11 mouse cellular contexts compared by ENCODE assay signal in the genomic region with DNA sequence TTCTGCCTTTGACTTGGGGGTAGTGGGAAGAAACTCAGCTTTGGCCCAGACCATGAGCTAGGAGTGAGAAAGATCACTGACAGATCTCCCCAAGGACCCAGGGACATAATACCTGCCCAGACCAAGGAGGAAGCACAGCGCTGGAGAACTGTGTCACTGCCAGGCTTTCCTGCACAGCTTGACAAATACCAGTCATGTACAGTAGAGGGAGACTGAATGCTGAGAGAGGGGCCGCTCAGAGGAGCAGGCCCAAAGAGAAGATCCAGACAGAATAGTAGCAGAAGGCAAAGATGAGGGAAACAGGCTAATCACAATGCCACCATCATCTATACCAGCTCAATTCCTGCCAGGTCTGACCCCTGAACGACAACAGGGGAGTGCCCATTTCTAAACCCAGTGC. TPM values are rescaled to one million over a fixed set of nuclear protein-coding genes. Genes with fewer than 3 reads are reported as not detected.
DNase-seq lines count a peak whose midpoint lies in the region; ATAC-seq and TF ChIP-seq lines count a peak whose summit lies in the region.
"Had no signal": no experiment of that assay in that cellular context is flagged by ENCODE, and none has a peak within 500 bp of the region (broad histone marks: within the 10 kb centered on the region; RNA-seq: fewer than 3 reads in every experiment).

No protein-coding gene starts in this region.

- no peaks in the 10 kb centered on the region for H3K4me1 ChIP-seq in hindbrain, postnatal 0 days (ENCODE audit: insufficient read depth, low read length)
- no peaks in the 10 kb centered on the region for H3K4me1 ChIP-seq in hindbrain, embryonic 13.5 days (replicated peaks)
- no peaks in the 10 kb centered on the region for H3K4me1 ChIP-seq in limb, embryonic 10.5 days
- H3K4me1 ChIP-seq: limb, embryonic 12.5 days; neural tube, embryonic 12.5 days had no signal

- no peak for ATAC-seq in CD4-positive, CD25-positive, alpha-beta regulatory T cell, adult 4 months
- ATAC-seq in hindbrain, postnatal 0 days: peak; percentile 74; the same call in 1 of the 2 replicates
- no peak for ATAC-seq in hindbrain, embryonic 13.5 days (ENCODE audit: low FRiP score)
- peak; percentile 95 for ATAC-seq in common myeloid progenitor, adult 5-6 weeks (replicated peaks; ENCODE audit: low read depth, poor library complexity, severe bottlenecking)

- TF ChIP-seq CTCF in hindbrain, postnatal 0 days (IDR thresholded peaks at IDR 0.05; ENCODE audit: low read depth): peak; percentile 73

- peaks cover 25% of the 10 kb centered on the region for H3K36me3 ChIP-seq in hindbrain, postnatal 0 days (ENCODE audit: insufficient read depth, low read length)
- H3K36me3 ChIP-seq in hindbrain, embryonic 13.5 days: peaks cover 63% of the 10 kb centered on the region
- peaks cover 35% of the 10 kb centered on the region for H3K36me3 ChIP-seq in limb, embryonic 10.5 days

- no peak overlapping the region for H3K4me3 ChIP-seq in hindbrain, postnatal 0 days (ENCODE audit: low read length)
- H3K4me3 ChIP-seq in hindbrain, embryonic 13.5 days: no peak overlapping the region
- H3K4me3 ChIP-seq in limb, embryonic 10.5 days: no peak overlapping the region
- H3K4me3 ChIP-seq: limb, embryonic 12.5 days; neural tube, embryonic 12.5 days had no signal

- H3K9ac ChIP-seq in hindbrain, postnatal 0 days (replicated peaks; ENCODE audit: low read length): no peak overlapping the region
- H3K9ac ChIP-seq in hindbrain, embryonic 13.5 days: no peak overlapping the region
- H3K9ac ChIP-seq: limb, embryonic 12.5 days; neural tube, embryonic 12.5 days had no signal

- H3K9me3 ChIP-seq in hindbrain, postnatal 0 days (ENCODE audit: low read length): no peaks in the 10 kb centered on the region
- H3K9me3 ChIP-seq in hindbrain, embryonic 13.5 days: no peaks in the 10 kb centered on the region
- no peaks in the 10 kb centered on the region for H3K9me3 ChIP-seq in limb, embryonic 10.5 days (replicated peaks)
- H3K9me3 ChIP-seq: limb, embryonic 12.5 days; neural tube, embryonic 12.5 days had no signal

- H3K27me3 ChIP-seq in hindbrain, postnatal 0 days (ENCODE audit: insufficient read depth, low read length): no peaks in the 10 kb centered on the region
- no peaks in the 10 kb centered on the region for H3K27me3 ChIP-seq in hindbrain, embryonic 13.5 days
- no peaks in the 10 kb centered on the region for H3K27me3 ChIP-seq in limb, embryonic 10.5 days (ENCODE audit: low read depth, poor library complexity, severe bottlenecking)
- H3K27me3 ChIP-seq: limb, embryonic 12.5 days; neural tube, embryonic 12.5 days had no signal

- peak; percentile 15 for DNase-seq in CD4-positive, CD25-positive, alpha-beta regulatory T cell, adult 2 months (ENCODE audit: low read depth, low spot score)
- peak; percentile 47 for DNase-seq in hindbrain, postnatal 0 days (ENCODE audit: low spot score)
- DNase-seq in A20 (ENCODE audit: low read depth, low spot score): peak; percentile 51
- DNase-seq in urinary bladder, postnatal 25 days (ENCODE audit: low spot score): no peak
- no peak for DNase-seq in limb, embryonic 10.5 days (ENCODE audit: low spot score)
- DNase-seq: thymus, adult 18-20 months had no signal

- no peak overlapping the region for H3K27ac ChIP-seq in hindbrain, postnatal 0 days
- no peak overlapping the region for H3K27ac ChIP-seq in hindbrain, embryonic 13.5 days
- no peak overlapping the region for H3K27ac ChIP-seq in limb, embryonic 10.5 days
- H3K27ac ChIP-seq: limb, embryonic 12.5 days; neural tube, embryonic 12.5 days had no signal

- H3K4me2 ChIP-seq in hindbrain, postnatal 0 days (ENCODE audit: low read depth, low read length): no peak overlapping the region
- H3K4me2 ChIP-seq in hindbrain, embryonic 13.5 days: no peak overlapping the region
- H3K4me2 ChIP-seq: limb, embryonic 12.5 days; neural tube, embryonic 12.5 days had no signal

- 44% methylated on average over 3 of the region's 3 CpGs for WGBS in hindbrain, postnatal 0 days
- 58% methylated on average over 3 of the region's 3 CpGs for WGBS in hindbrain, embryonic 13.5 days
- WGBS in limb, embryonic 10.5 days: 59% methylated on average over 3 of the region's 3 CpGs

RNA-seq across cellular contexts. Expression of a gene that starts 29.5 kb away (rescaled TPM):
- 1 to 10 TPM in 1 of 2 experiments, under 1 TPM in 1; 0.43 to 1.3 TPM for polyA plus RNA-seq in CD4-positive, CD25-positive, alpha-beta regulatory T cell, adult 4 months (2017; shearing (Covaris generic))
- 25.7 and 28.6 TPM in 2 replicates for total RNA-seq in hindbrain, postnatal 0 days (2014; rRNA removed)
- 11.4 and 12.5 TPM in 2 replicates for polyA plus RNA-seq in hindbrain, postnatal 0 days (2015; fragmentation: Nextera tagmentation; extraction: Ambion mirVana)
- polyA plus RNA-seq in hindbrain, embryonic 13.5 days (2015; fragmentation: Nextera tagmentation; extraction: Ambion mirVana): 13.6 and 15.9 TPM in 2 replicates
- 4.2 and 6.9 TPM in 2 replicates for total RNA-seq in common myeloid progenitor, adult 5-6 weeks (2017)
- polyA plus RNA-seq in limb, embryonic 10.5 days (2016; fragmentation: Nextera tagmentation; extraction: Ambion mirVana): 13.7 and 17.9 TPM in 2 replicates

RNA-seq across cellular contexts. Expression of a gene that starts 36.5 kb away (rescaled TPM):
- polyA plus RNA-seq in CD4-positive, CD25-positive, alpha-beta regulatory T cell, adult 4 months (2017; shearing (Covaris generic)): 10 to 100 TPM; 31.1 to 36.6 TPM
- 3.4 and 8.2 TPM in 2 replicates for total RNA-seq in hindbrain, postnatal 0 days (2014; rRNA removed)
- polyA plus RNA-seq in hindbrain, postnatal 0 days (2015; fragmentation: Nextera tagmentation; extraction: Ambion mirVana): 25.7 and 27.2 TPM in 2 replicates
- 37.9 and 38.5 TPM in 2 replicates for polyA plus RNA-seq in hindbrain, embryonic 13.5 days (2015; fragmentation: Nextera tagmentation; extraction: Ambion mirVana)
- total RNA-seq in common myeloid progenitor, adult 5-6 weeks (2017): 57.6 and 66.8 TPM in 2 replicates
- 60.8 and 71.9 TPM in 2 replicates for polyA plus RNA-seq in limb, embryonic 10.5 days (2016; fragmentation: Nextera tagmentation; extraction: Ambion mirVana)

RNA-seq across cellular contexts. Expression of a gene that starts 42.6 kb away (rescaled TPM):
- polyA plus RNA-seq in CD4-positive, CD25-positive, alpha-beta regulatory T cell, adult 4 months (2017; shearing (Covaris generic)): 1 to 10 TPM; 8.4 to 9.5 TPM
- total RNA-seq in hindbrain, postnatal 0 days (2014; rRNA removed): 42.1 and 50.0 TPM in 2 replicates
- polyA plus RNA-seq in hindbrain, postnatal 0 days (2015; fragmentation: Nextera tagmentation; extraction: Ambion mirVana): 27.6 and 29.5 TPM in 2 replicates
- polyA plus RNA-seq in hindbrain, embryonic 13.5 days (2015; fragmentation: Nextera tagmentation; extraction: Ambion mirVana): 45.6 and 48.4 TPM in 2 replicates
- 11.5 and 16.9 TPM in 2 replicates for total RNA-seq in common myeloid progenitor, adult 5-6 weeks (2017)
- 35.5 and 43.0 TPM in 2 replicates for polyA plus RNA-seq in limb, embryonic 10.5 days (2016; fragmentation: Nextera tagmentation; extraction: Ambion mirVana)

RNA-seq across cellular contexts. Expression of a gene that starts 53.1 kb away (rescaled TPM):
- polyA plus RNA-seq in CD4-positive, CD25-positive, alpha-beta regulatory T cell, adult 4 months (2017; shearing (Covaris generic)): 100 to 1,000 TPM; 125 to 132 TPM
- 106 and 267 TPM in 2 replicates for total RNA-seq in hindbrain, postnatal 0 days (2014; rRNA removed)
- polyA plus RNA-seq in hindbrain, postnatal 0 days (2015; fragmentation: Nextera tagmentation; extraction: Ambion mirVana): 218 and 219 TPM in 2 replicates
- 159 and 163 TPM in 2 replicates for polyA plus RNA-seq in hindbrain, embryonic 13.5 days (2015; fragmentation: Nextera tagmentation; extraction: Ambion mirVana)
- total RNA-seq in common myeloid progenitor, adult 5-6 weeks (2017): 228 and 259 TPM in 2 replicates
- 210 and 265 TPM in 2 replicates for polyA plus RNA-seq in limb, embryonic 10.5 days (2016; fragmentation: Nextera tagmentation; extraction: Ambion mirVana)

Comparison
In these comparisons a context has a peak if more than half of its experiments do, and no peak if none do; other contexts are left out.
1. ATAC-seq: peak in hindbrain, postnatal 0 days (single experiment) and common myeloid progenitor, adult 5-6 weeks (single experiment); none in CD4-positive, CD25-positive, alpha-beta regulatory T cell, adult 4 months (single experiment) and hindbrain, embryonic 13.5 days (single experiment).
2. DNase-seq: peak in CD4-positive, CD25-positive, alpha-beta regulatory T cell, adult 2 months (single experiment), hindbrain, postnatal 0 days (single experiment) and A20 (single experiment); none in urinary bladder, postnatal 25 days (single experiment) and limb, embryonic 10.5 days (single experiment).